Mouse (Mus musculus) embryonic fibroblast, embryonic 13.5 days (primary cell): ENCODE results near the gene Lrrc4b.

Source experiments
- CTCF ChIP-seq: IDR thresholded peaks from 2 replicates; pipeline ENCODE4 v1.5.1; 2011; ENCODE audit warnings: mild to moderate bottlenecking, control low read depth, low read length, moderate library complexity, borderline replicate concordance; ENCODE audit not compliant: insufficient read depth
- POLR2A ChIP-seq: IDR thresholded peaks from 2 replicates; pipeline ENCODE4 v1.6.1; 2011; ENCODE audit warnings: low read depth, mild to moderate bottlenecking, control low read depth, low read length, moderate library complexity

DNA sequence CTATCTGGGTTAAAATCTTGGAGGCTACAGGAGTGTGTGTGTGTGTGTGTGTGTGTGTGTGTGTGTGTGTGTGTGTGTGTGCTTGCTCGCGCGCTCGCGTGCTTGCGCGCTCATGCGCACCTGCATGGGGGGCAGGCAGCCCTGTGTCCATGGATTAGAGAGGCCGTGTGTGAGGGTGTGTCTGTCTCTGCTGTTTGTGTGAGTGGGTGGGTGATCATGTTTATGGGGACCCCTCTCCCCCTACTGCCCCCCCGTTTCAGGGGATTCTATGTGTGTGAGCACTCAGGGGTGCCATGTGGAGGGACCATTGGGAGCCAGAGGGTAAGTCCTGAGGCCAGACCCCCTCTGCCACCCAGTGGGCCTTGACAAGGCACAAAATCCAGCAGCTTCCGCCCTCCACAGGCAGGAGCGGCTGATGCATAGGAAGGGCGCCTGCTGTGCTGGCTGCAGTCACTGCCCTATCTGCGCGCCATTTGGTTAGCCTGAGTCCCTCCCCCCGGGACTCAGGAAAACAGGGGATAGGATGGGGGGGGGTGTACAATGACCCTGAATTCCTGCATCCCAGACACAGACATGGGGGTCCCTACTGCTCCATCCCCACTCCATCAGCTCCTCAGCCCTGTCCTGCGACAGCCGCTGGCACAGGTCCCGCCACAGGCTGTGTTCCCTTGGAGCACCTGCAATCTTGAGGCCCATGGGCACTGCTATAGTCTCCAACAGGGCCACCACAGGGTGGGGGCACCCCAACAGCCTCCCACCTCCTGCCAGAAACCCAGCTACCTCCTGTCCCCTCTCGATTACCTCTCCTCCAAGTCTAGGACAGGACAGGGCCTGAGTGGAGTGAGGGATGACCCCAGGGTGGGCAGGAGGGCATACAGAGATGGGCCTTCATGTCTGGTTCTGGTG lies 14.7 kb downstream of the Lrrc4b start:
- TF ChIP-seq CTCF (no peak), POLR2A (no peak)
